Mouse (Mus musculus) E14TG2a.4 (cell line): ENCODE measurements around the gene Def8.
"Not testable (repeated sequence)": the region's sequence is repeated elsewhere in the genome, so short reads cannot be mapped to it uniquely, and the experiment has no call there.

Experiments
- H3K27me3 ChIP-seq: 2 replicates; pipeline ENCODE4 v1.6.1; 2014; ENCODE audit warnings: low read length, control low read depth; ENCODE audit not compliant: insufficient read depth
- H3K36me3 ChIP-seq: 2 replicates; pipeline ENCODE4 v1.6.1; 2014; ENCODE audit warnings: low read length, control low read depth; ENCODE audit not compliant: insufficient read depth
- H3K4me1 ChIP-seq: replicated peaks from 2 replicates; pipeline ENCODE4 v1.6.1; 2014; ENCODE audit warnings: low read depth, low read length, control low read depth
- H3K4me3 ChIP-seq: replicated peaks from 2 replicates; pipeline ENCODE4 v1.5.1; 2014; ENCODE audit warnings: mild to moderate bottlenecking, low read length
- H3K9me3 ChIP-seq: 2 replicates; pipeline ENCODE4 v1.6.1; 2014; ENCODE audit warnings: low read length, control low read depth
- CTCF ChIP-seq: conservative IDR thresholded peaks from 2 replicates; pipeline ENCODE4 v1.5.1; 2014; ENCODE audit warnings: low read length
- NANOG ChIP-seq: IDR thresholded peaks from 2 replicates; pipeline ENCODE4 v1.6.1; 2014; ENCODE audit warnings: borderline replicate concordance, low read length, mixed read lengths
- POU5F1 ChIP-seq: IDR thresholded peaks from 2 replicates; pipeline ENCODE4 v1.6.1; 2014; ENCODE audit warnings: low read length, borderline replicate concordance

The Def8 gene

DNA sequence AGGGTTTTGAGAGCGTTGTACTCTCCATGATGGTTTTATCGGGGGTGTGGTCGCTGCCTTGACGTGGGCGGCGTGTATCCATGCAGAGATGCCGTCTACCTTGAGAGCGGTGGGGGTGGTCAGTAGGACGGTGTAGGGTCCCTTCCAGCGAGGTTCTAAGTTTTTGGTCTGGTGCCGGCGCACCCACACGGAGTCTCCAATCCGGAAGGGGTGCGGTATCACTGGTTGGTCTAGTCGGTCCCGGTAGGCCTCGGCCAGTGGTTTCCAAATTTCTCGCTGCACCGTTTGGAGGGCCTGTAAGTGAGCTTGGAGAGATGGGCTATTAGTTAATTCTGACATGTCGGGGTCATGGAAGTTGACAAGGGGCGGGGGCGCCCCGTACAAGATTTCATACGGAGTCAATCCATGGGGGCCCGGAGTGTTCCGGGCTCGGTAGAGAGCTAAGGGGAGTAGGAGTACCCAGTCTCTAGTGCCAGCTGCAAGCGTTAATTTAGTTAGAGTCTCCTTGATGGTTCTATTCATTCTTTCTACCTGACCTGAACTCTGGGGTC, 5.1 kb downstream of the Def8 start:
- H3K36me3 ChIP-seq: no peaks in the 10 kb centered on the region
- H3K9me3 ChIP-seq: no peaks in the 10 kb centered on the region
- H3K4me3 ChIP-seq: no peak overlapping the region
- H3K27me3 ChIP-seq: no peaks in the 10 kb centered on the region
- TF ChIP-seq POU5F1 (no peak), NANOG (no peak), CTCF (no peak)
- peaks cover 1% of the 10 kb centered on the region; the same call in 1 of the 2 replicates for H3K4me1 ChIP-seq

DNA sequence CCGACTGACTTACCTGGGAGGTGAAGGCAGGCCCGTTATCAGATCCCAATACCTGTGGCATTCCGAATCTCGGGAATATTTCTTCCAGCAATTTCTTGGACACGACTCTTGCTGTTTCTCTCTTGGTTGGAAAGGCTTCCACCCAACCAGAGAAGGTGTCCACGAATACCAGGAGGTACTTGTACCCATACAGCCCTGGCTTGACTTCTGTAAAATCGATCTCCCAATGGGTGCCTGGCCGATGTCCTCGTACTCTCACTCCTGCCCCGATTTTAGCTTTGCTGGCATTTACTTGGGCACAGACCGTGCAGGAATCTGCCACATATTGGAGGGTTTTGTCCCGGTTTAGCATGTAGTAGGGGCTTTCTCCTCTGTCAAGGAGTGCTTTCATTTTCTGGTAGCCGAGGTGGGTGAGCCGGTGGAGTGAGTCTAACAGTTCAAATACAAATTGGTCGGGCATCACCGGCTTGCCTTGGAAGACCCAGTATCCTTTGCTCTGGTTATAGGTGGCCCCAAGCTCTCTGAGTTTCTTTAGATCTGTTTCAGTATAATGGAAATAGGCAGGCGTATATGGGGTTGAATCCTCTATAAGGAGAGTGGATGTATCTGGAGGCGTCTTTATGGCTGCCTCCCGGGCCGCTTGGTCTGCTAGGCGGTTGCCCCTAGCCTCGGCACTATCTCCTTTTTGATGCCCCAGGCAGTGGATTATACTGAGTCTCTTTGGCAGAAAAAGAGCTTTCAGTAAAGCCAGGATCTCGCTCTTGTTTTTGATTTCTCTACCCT, 5.8 kb downstream of the Def8 start:
- Histone ChIP-seq H3K4me1 (no peaks in the 10 kb centered on the region), H3K27me3 (no peaks in the 10 kb centered on the region), H3K4me3 (no peak overlapping the region), H3K9me3 (no peaks in the 10 kb centered on the region), H3K36me3 (no peaks in the 10 kb centered on the region)
- TF ChIP-seq POU5F1 (no peak), CTCF (no peak), NANOG (no peak)

- not testable (repeated sequence) for H3K36me3 ChIP-seq, H3K4me1 ChIP-seq, H3K4me3 ChIP-seq, H3K9me3 ChIP-seq, H3K27me3 ChIP-seq
Observed at GRCm38 (mm10) chr8:123429722-123430013, 6.3 kb downstream of the Def8 start.

DNA sequence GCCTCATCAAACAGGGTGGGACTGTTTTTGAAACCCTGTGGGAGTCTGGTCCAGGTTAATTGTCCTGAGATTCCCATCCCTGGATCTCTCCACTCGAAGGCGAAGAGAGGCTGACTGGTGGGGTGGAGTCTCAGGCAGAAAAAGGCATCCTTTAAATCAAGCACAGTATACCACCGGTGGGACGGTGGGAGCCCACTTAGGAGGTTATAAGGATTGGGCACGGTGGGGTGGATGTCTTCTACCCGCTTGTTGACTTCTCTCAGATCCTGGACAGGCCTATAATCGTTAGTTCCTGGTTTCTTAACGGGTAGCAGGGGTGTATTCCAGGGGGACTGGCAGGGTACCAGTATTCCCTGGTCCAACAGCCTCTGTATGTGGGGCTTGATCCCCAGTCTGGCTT, 7.6 kb downstream of the Def8 start:
- H3K27me3 ChIP-seq, H3K36me3 ChIP-seq, H3K9me3 ChIP-seq, H3K4me3 ChIP-seq, H3K4me1 ChIP-seq: not testable (repeated sequence)

GRCm38 (mm10) chr8:123431616-123432365, 8.5 kb downstream of the Def8 start:
- no peaks in the 10 kb centered on the region for H3K9me3 ChIP-seq

GRCm38 (mm10) chr8:123432381-123432780, 9.1 kb downstream of the Def8 start:
- Histone ChIP-seq H3K9me3 (no peaks in the 10 kb centered on the region), H3K4me3 (no peak overlapping the region), H3K4me1 (no peaks in the 10 kb centered on the region), H3K27me3 (no peaks in the 10 kb centered on the region; the same call in 1 of the 2 replicates), H3K36me3 (no peaks in the 10 kb centered on the region)
- TF ChIP-seq CTCF: no peak
- TF ChIP-seq NANOG: no peak
- TF ChIP-seq POU5F1: no peak

More at GRCm38 (mm10) chr8:123431616-123432365, 8.5 kb downstream of the Def8 start:
- Histone ChIP-seq H3K36me3 (no peaks in the 10 kb centered on the region), H3K27me3 (no peaks in the 10 kb centered on the region; the same call in 1 of the 2 replicates), H3K4me3 (no peak overlapping the region), H3K4me1 (no peaks in the 10 kb centered on the region)
- TF ChIP-seq CTCF (no peak), NANOG (no peak), POU5F1 (no peak)

- not testable (repeated sequence) for H3K9me3 ChIP-seq, H3K27me3 ChIP-seq, H3K36me3 ChIP-seq
Observed at GRCm38 (mm10) chr8:123433241-123433974, 10.1 kb downstream of the Def8 start.

DNA sequence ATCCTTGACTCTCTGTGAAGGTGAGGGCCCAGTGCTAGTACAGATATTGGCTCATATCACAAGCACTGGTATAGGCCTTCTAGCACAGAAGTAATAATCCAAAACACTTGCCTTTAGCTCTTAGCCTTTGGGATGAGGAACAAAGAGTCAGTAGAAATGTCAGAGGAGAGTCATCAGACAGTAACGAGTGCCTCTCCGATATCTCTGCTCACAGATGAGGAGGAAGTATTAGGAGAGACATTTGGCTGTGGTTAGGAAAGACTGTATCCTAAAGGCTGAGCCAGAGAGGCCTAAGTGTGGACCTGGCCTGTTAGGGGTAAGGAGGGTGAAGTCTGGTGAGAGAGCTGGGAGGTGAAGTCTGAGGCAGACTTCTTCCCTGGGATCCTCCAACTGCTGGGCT, 18.5 kb downstream of the Def8 start:
- H3K4me3 ChIP-seq: no peak overlapping the region
- TF ChIP-seq CTCF (no peak), NANOG (no peak), POU5F1 (no peak)
- H3K27me3 ChIP-seq: no peaks in the 10 kb centered on the region
- peaks cover 35% of the 10 kb centered on the region for H3K4me1 ChIP-seq
- H3K9me3 ChIP-seq: no peaks in the 10 kb centered on the region
- no peaks in the 10 kb centered on the region for H3K36me3 ChIP-seq

More at GRCm38 (mm10) chr8:123433241-123433974, 10.1 kb downstream of the Def8 start:
- H3K4me3 ChIP-seq, H3K4me1 ChIP-seq: not testable (repeated sequence)
